Mouse (Mus musculus): ENCODE measurements around the gene Klrb1c. TPM values are rescaled to one million over a fixed set of nuclear protein-coding genes. Genes with fewer than 3 reads are reported as not detected.
A peak's percentile ranks its signal among the peaks of the same experiment; 100 is the strongest.
"Not testable (repeated sequence)": the region's sequence is repeated elsewhere in the genome, so short reads cannot be mapped to it uniquely, and the experiment has no call there.

Gene Klrb1c
- total RNA-seq, 1 experiment from 2014 or later: 0.59 TPM

DNA sequence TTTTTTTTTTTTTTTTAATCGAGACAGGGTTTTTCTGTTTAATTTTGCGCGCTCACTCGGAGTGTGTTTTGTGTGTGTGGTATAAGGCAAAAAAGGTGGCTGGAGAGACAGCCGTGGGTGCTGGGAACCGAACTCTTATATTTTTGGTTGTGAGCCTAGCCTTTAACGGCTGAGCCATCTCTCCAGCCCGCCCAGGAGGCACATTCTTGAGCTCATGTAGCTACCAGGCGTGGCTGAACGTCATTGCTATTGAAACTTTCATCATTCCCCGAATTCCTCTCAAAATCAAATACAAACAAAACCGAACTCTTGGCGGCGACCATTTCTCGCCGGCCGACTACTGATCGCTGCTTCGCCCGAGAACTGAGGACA, 9.7 kb upstream of the Klrb1c start:
- ATAC-seq (replicated peaks; ENCODE audit: low read depth, poor library complexity, severe bottlenecking): peak; percentile 10

DNA sequence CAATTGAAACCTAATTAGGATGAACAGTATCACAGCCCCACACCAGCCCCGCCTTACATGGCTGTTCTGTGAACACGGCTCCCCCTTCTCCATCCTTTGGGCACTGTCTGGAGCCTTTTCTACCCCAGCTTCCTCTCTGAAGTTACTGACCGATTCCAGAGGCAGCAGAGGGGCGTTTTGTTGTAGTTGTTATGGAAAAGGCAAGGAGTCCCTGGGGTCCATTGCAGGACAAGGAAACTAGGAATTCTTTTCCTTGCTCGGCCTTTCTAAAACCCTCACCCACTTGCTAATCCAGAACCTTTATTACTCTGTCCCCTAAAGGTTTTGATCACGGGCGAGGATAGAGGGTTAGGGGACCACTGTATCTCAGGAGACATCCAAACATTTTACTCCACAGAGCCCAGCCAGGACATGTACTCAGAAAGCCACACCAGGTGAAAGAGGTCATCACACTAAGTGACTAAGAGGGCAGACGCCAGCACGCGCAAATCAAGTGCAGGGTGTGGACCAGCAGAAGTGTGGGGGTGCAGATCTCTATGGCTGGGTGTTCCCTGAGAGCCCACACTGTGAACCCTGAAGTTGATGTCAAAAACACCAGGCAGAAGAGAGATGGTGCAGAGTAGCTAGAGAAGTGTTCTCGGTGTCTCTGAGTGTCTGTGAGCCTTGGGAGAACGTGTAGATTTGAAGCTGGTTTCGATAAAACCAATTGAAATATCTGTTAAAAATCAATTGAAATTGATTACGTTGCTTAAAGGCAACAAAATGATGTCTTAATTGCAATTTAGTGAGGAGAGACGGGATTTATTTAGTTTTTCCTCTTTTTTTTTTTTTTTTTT, 9.1 kb upstream of the Klrb1c start:
- 0 out of 2 replicates have a peak, but pooled peaks have one; percentile 0 for ATAC-seq (replicated peaks; ENCODE audit: low read depth, poor library complexity, severe bottlenecking)

DNA sequence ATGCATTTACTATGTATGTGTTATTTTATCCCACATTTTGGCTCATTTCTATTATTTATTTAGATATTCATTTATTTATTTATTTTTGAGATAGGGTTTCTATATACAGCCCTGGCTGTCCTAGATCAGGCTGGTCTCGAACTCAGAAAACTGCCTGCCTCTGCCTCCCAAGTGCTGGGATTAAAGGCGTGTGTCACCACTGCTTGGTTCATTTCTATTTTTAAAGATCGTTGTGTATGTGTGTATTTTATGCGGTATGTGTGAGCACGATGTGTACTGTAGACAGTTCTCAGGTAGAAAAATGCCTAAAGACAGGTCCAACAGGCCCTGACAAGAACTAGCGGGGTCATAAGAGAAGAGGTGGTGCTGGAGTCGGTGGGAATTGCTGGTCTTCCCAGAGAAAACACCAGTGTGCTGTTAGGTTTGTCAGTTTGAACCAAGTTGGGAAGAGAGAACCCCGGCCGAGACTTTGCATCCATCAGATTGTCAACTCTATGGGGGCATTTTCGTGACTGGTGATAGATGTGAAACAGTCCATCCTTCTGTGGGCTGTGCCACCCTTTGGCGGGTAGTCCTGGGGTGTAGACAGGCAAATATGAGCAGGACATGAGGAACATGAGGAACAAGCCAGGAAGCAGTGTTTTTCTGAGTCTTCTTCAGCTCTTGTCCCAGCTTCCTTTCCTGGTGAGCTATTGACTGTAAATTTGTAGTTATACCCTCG, 8.3 kb upstream of the Klrb1c start:
- no peak for ATAC-seq (replicated peaks; ENCODE audit: low read depth, poor library complexity, severe bottlenecking)

DNA sequence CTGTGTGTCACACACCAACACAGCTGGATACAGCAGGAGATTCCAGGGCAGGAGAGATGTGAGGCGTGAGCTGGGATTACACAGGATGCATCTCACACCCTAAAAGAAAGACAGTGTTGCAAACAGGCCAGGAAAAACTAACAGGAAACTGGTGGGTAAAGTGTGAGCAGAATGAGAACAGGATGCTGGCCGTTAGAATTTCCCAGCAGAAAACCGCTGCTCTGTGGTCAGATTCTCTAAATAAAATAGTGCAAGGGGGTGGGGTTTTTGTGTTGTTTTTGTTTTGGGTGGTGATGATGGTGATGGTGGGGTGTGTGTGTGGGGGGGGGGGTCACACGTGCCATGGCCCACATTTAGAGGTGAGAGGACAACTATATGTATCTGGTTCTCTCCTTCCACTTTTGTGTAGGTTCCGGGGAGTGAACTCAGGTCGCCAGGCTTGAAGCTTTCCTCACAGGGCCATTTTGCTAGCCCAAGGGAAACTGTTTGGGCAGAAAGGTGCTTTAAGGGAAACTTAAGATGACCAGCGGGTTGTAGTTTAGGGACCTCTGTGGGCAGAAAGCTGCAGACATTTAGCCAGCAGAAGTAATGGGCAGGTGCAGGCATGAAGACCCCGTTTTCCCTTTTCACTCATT, 7.4 kb upstream of the Klrb1c start:
- peak; percentile 29 for ATAC-seq (replicated peaks; ENCODE audit: low read depth, poor library complexity, severe bottlenecking)

DNA sequence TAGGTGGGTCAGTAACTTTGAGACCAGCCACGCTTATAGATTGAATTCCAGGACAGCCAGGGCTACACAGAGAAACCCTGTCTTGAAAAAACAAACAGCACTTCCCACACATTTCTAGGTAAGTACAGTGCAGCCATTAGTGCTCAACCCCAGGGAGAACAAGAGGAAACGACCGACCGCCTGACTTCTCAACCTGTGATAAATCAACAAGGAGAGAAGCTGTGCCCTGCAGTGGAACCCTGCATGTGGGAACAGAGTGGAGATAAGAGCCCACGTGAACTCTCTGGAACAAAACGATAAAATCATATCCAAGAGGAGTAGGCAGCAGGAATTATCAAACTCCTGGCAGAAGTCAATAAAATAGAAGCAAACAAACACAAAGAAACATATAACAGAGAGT, 4.7 kb upstream of the Klrb1c start:
- ATAC-seq (replicated peaks; ENCODE audit: low read depth, poor library complexity, severe bottlenecking): no peak

DNA sequence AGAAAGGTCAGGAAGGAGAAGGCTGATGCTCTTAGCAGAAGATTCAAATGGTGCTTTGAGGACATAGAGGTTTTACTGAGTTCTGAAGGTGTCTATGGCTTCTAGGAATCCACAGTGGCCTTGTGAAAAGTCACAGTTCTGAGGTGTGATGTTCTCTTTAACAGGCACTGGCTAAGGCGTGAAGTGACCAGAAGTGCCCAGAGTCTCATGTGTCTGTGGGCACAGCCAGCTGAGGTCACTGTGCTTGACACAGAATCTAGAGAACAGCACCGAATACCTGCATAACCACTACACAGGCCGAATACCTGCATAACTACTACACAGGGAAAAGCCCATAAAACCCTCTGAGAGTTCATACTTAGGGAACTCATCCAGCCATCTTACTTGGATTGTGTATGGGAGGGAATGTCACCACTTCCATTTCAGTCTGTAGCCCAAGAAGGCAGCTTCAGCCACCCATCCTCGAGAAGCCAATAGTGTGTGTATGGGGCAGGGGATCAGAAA, 1.5 kb upstream of the Klrb1c start:
- not testable (repeated sequence) for ATAC-seq (replicated peaks; ENCODE audit: low read depth, poor library complexity, severe bottlenecking)

DNA sequence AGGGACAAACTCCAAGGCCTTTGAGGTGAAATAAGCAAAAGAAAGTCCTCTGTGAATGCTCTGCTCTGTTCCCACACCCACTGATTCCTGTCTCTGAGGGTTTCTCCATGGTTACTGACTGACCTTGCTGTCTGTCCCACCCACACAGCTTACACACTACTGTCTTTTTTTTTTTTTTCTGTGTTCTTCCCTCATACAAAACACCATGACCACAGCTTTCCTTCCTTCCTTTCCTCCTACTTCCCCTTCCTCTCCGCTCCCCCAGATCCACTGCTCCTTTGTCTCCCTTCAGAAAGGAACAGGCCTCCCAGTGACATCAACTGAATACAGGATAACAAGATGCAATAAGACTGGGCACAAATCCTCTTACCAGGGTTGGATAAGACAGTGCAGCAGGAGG, 498 bp downstream of the Klrb1c start:
- peak; percentile 29 for ATAC-seq (replicated peaks; ENCODE audit: low read depth, poor library complexity, severe bottlenecking)

DNA sequence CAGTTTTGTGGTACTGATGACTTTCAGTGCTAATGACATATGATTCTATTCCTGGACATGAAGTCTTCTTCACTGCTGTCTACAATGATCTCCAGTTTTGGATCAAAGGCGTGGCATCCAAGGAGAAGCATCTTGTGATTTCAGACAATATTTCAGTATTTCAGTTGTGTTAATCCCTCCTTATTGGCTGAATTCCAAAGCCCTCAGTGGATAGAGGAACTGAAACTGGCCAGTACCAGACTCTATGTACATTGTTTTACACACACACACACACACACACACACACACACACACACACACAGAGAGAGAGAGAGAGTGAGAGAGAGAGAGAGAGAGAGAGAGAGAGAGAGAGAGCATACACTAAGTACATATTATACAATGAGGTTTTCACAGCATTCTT, 2.6 kb downstream of the Klrb1c start:
- 0 out of 2 replicates have a peak, but pooled peaks have one; percentile 20 for ATAC-seq (replicated peaks; ENCODE audit: low read depth, poor library complexity, severe bottlenecking)

DNA sequence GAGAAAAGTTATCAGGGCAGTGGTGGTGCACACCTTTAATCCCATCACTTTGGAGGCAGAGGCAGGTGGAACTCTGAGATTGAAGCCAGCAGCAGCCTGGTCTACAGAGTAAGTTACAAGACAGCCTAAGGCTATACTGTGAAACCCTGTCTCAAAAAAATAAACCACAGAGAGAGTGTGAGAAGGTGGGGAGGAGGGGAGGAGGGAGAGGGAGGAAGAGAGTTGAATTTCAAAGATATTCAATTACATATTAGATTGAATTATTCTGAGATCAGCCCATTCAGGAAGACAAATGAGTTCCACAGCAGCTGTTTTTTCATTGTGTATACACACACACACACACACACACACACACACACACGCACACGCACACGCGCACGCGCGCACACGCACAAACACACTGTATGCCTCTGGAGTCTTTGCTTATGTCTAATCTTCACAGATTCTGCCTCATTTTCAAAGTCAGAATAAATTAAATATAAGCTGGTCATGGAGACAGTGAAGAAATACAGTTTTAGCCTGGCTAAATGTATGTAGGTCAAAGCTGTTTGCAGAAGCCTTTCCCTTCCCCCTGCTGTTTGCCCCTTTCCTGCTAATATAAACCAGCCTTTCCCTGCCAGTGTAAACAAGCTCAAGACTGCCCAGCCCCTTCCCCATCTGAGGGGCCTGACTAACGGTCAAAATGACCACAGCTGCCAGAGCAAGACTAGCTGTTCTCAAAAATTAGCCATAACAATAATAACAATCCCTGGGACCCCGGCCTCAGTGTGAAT, 19.3 kb downstream of the Klrb1c start:
- ATAC-seq (replicated peaks; ENCODE audit: low read depth, poor library complexity, severe bottlenecking): no peak

DNA sequence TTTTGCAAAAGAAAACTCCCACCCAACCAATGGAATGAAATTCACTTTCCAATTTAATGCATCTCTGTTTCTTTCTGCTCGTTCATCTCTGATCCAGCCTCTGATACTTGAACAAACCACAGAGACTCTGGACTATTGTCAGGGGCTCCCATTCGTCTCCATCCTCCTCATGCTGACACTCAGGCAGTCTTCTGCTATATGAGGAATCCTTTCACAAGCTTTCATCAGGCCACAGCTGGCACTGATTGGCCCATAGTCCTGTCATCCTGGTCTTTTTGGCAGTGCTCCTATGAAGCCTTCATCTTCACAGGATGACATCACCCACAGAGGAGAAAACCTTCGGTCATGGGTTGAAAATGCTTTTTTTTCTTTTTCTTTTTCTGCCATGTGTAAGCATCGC, 21.0 kb downstream of the Klrb1c start:
- no peak for ATAC-seq (replicated peaks; ENCODE audit: low read depth, poor library complexity, severe bottlenecking)

DNA sequence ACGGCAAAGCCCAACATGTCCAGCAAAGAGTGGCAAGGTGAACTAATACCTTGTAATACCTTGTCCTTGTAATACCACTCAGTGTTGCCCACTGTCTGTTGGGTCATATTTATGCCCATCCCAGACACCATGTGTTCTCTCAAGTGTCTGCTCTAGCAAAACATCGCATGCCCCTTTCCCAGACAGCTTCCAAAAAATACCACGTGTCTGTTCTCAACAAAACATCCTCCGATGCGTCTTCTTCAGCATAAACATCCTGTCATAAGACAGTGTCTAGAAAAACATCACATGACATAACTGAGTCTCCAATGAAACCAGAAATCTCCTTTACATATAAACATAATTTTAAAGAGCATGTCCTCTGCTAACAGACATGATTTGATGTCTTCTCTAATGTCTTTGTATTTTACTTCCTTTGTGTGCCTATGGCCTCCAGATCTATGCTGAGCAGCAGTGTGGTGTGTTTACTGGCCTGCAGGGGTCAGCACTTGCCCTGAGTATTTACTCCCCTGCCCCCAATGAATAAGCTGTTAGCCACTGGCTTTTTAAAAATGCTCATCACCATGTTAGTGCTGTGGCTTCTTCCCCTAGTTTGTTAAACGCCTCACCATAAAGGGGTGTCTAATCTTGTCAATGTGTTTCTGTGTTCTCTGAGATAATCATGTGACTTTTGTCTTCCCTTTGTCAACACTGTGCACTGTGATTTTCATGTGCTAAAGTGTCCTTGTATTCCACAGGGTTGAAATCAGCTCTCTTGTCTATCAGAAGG, 22.3 kb downstream of the Klrb1c start:
- ATAC-seq (replicated peaks; ENCODE audit: low read depth, poor library complexity, severe bottlenecking): peak; percentile 77

DNA sequence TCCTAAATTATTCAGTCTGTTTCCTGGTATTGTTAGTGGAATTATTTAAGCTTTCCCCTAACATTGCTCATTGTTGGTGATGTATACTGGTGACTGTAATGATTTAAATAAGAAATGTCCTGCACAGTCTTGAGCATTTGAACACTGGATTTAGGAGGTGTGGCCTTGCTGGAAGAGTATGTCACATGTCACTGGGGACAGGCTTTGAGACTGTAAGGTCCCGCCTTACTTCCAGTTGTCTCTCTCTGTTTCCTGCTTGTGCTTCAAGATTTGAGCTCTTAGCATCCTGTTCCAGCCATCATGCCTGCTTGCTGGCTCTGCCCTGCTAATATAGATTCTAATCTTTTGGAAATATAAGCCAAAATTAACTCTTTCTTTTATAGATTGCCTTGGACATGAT, 23.8 kb downstream of the Klrb1c start:
- no peak for ATAC-seq (replicated peaks; ENCODE audit: low read depth, poor library complexity, severe bottlenecking)

DNA sequence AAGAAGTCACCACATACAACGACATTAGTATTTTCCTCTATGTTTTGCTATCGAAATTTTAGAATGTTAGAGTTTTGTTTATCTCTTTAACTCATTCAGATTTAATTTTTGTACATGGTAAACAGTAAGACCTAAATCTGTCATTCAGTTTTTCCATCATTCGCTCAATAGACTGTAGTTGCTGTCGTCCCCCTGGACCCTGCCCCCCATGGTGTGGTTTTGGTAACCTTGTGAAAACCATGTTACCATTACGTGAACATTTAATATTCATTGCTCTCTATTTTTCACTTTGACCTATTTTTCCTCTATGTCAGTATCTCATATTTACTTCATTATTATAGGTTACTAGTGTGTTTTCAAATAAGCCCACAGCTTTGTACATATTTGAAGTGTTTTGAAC, 24.4 kb downstream of the Klrb1c start:
- ATAC-seq (replicated peaks; ENCODE audit: low read depth, poor library complexity, severe bottlenecking): no peak

DNA sequence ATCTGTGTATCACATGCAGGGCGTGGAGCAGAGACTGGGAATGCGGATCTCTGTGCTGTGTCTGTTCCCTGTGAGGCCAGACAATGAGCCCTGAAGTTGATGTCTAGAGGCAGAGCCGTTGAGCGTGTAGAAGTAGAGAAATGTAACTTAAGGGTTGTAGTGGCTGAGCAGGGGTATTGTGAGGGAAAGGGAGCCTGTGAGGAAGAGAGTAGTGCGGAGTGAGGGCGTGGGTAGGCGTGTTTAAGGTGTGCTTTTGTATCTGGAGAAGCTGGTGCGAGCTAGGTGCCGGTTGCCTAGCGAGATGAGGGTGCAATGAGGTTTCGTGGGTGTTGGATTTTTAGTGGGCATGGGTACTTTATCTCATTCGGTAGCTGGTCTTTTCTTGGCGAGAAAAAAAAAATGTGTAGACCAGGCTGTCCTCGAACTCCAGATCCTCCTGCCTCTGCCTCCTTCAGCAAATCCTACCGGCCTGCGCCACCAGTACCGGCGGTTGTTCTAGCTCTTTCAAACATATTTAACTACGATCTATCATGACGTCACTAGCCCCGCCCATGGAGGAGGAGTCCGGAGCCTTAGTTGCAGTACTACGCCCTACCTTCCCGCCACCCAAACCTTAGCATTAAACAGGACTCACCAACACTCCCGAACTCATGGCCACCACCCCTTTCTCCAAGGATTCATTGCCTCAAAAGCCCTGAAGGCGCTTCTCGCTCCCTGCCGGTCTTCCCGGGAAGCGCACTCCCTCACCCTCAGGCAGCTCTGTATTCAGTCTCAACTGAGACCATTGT, 25.1 kb downstream of the Klrb1c start:
- peak; percentile 76 for ATAC-seq (replicated peaks; ENCODE audit: low read depth, poor library complexity, severe bottlenecking)

DNA sequence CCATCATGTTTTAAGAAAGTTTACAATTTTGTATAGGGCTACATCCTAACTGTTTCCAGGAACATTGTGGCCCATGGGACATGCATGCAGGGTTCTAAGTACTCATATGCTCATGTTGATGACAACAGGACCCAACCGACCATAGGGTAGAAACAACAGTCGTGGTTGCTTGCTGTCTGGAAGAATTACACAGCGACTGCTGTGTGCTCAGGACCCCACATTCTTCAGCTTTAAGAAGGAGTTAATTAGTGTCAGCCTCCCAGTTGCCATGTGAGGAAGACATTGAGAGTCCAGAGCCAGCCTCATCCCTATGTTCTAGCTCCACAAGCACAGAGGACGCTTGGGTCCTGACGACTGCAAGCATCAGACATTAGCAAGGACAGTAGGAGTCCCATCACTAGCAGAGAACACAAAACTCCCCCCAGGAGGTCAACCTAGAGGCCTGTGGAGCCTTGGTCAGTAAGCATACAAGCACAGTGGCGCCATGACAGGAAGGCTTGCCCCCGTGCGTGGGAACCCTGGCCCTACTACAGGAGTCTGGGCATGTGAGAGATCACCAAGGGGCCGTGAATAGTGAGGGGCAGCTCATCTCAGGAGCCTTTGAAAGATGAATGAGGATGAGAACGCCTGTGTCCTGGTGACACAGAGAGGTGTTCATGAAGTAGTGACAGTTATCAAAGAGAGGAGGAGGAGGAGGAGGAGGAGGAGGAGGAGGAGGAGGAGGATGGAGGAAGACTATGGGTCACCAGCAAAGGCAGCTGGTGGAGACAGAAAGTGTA, 25.9 kb downstream of the Klrb1c start:
- ATAC-seq (replicated peaks; ENCODE audit: low read depth, poor library complexity, severe bottlenecking): not testable (repeated sequence)

DNA sequence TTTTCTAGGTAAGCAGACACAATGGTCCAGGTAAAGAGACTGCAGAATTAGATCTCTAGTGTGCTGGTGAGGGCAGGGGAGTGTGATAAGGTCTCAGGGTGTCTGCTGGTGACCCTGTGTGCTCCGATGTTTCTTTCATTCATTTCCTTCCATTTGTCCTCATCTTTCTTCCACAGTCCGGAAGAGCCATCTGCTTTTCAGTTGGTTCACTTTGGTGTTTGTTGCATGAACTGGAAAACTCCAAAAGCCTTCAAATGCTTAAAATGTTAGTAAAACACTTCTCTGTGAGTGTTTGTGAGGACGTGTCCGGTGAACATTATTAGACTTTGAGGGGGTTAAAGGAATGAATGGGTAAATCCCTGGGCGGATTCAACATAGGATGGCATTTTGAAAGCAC, 27.9 kb downstream of the Klrb1c start:
- no peak for ATAC-seq (replicated peaks; ENCODE audit: low read depth, poor library complexity, severe bottlenecking)

DNA sequence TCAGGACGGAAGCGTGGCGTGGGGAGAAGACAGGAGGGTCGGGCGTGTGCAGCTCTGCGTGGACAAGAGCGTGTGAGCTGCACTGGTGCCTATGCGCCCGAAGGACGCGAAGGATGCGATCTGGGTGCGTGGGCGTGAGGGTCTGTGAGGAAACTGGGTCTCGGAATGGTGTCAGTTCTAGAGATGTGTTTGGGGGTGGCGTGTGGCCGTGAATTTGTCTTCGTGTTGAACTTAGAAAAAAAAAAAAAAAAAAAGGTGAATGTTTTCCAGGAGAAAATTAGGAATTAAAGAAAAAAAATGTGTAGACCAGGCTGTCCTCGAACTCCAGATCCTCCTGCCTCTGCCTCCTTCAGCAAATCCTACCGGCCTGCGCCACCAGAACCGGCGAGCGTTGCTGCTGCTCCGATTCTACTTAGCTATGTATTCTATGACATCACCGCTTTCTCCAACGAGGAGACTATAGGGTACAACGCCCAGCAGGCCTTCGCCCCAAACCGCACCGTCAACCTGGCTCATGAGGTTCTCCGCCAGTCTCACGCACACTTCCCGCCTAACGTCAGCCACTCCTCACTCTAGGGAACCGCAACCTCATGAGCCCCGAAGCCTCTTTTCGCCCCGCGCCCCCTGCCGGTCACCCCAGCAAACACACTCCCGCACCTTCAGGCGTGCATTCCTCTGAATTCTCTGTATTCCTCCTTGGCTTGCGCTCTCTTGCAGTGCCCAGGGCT, 28.4 kb downstream of the Klrb1c start:
- ATAC-seq (replicated peaks; ENCODE audit: low read depth, poor library complexity, severe bottlenecking): peak; percentile 64

Data from common myeloid progenitor, adult 5-6 weeks (primary cell).